Mouse (Mus musculus): ENCODE data around the gene Gm7995. TPM values are rescaled to one million over a fixed set of nuclear protein-coding genes. Genes with fewer than 3 reads are reported as not detected.

The Gm7995 gene
- polyA plus RNA-seq (2012; rRNA removed), result not detected in 2 replicates

DNA sequence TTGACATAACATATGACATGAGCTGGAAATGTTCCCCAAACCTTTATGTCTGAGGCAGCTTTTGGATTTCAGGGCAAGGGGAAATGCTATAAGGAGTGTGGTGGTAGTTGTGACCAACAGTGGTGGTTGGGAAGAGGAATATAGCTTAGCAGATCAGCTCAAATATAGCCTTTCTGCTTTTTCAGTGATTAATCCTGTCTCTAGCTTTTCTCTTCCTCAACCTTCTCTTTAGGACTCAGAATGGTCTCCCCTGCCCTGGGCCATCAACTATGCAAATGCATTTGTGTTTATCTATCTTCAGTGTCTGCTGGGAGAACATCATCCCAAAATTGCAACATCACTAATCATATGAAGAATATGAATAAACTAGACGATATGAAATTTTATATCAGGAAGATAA, at the start of gene Gm7995:
Gene Gm7995 (plus strand): TSS at position 301 of the 400 bp plus-strand sequence.

GRCm38 (mm10) chr14:42297258-42297657, 12.8 kb upstream of the Gm7995 start, which contains the start of gene Gm9611:
TSS of gene Gm9611 (minus strand) at chr14:42297358.

Other genes starting within 250 kb of the Gm7995 start
- not detected in 2 replicates for gene Gm7951, start 192.8 kb upstream of the Gm7995 start, polyA plus RNA-seq (2012; rRNA removed)
- not detected in 2 replicates for gene Gm17027, start 147.6 kb upstream of the Gm7995 start, polyA plus RNA-seq (2012; rRNA removed)
- not detected in 2 replicates for gene Gm3573, start 119.4 kb upstream of the Gm7995 start, polyA plus RNA-seq (2012; rRNA removed)
- not detected in 2 replicates for gene Gm17026, start 50.2 kb upstream of the Gm7995 start, polyA plus RNA-seq (2012; rRNA removed)
- gene Gm9611, start 12.9 kb upstream of the Gm7995 start, polyA plus RNA-seq (2012; rRNA removed), result not detected in 2 replicates
- not detected in 2 replicates for gene Gm8005, start 129.5 kb downstream of the Gm7995 start, polyA plus RNA-seq (2012; rRNA removed)
- not detected in 2 replicates for gene Gm8011, start 153.7 kb downstream of the Gm7995 start, polyA plus RNA-seq (2012; rRNA removed)
- gene Gm8020, start 192.1 kb downstream of the Gm7995 start, polyA plus RNA-seq (2012; rRNA removed), result not detected in 2 replicates
- not detected in 2 replicates for gene Gm8024, start 214.1 kb downstream of the Gm7995 start, polyA plus RNA-seq (2012; rRNA removed)